Mouse (Mus musculus): ENCODE results near the gene Bicdl1. TPM values are rescaled to one million over a fixed set of nuclear protein-coding genes. Genes with fewer than 3 reads are reported as not detected.

Bicdl1 gene
- total and polyA plus RNA-seq, 3 experiments, result 4.6 to 10.4 (median 6.1) TPM

GRCm38 (mm10) chr5:115671846-115672245 is 59.6 kb downstream of the Bicdl1 start:
- 75% methylated on average over 8 of the region's 8 CpGs for WGBS
- intact Hi-C loops (cut with DNase I), result no loop called here
- Histone ChIP-seq H3K27ac (no peak overlapping the region), H3K79me2 (replicated peaks; ENCODE audit: control insufficient read depth, insufficient read depth, low read length) (no peaks in the 10 kb centered on the region), H3K4me1 (ENCODE audit: control insufficient read depth, insufficient read depth, low read length) (no peaks in the 10 kb centered on the region), H3K4me3 (no peak overlapping the region), H3K36me3 (ENCODE audit: control insufficient read depth, insufficient read depth, low read length) (no peaks in the 10 kb centered on the region), H3K27me3 (ENCODE audit: control insufficient read depth, insufficient read depth, low read length) (no peaks in the 10 kb centered on the region), H3K9ac (ENCODE audit: low read depth, low read length) (no peak overlapping the region)
- no peak for TF ChIP-seq EP300 (IDR thresholded peaks at IDR 0.05; ENCODE audit: insufficient read depth, low read depth, low read length)
- TF ChIP-seq POLR2A (IDR thresholded peaks at IDR 0.05; ENCODE audit: insufficient read depth, low read depth, low read length), result no peak
- no peak for TF ChIP-seq CTCF (IDR thresholded peaks at IDR 0.05)
- DNase-seq, result no peak

GRCm38 (mm10) chr5:115670406-115670805 is 61.0 kb downstream of the Bicdl1 start:
- H3K79me2 ChIP-seq (replicated peaks; ENCODE audit: control insufficient read depth, insufficient read depth, low read length), result no peaks in the 10 kb centered on the region
- 57% methylated on average over 2 of the region's 2 CpGs for WGBS
- TF ChIP-seq CTCF (IDR thresholded peaks at IDR 0.05) (no peak), EP300 (IDR thresholded peaks at IDR 0.05; ENCODE audit: insufficient read depth, low read depth, low read length) (no peak), POLR2A (IDR thresholded peaks at IDR 0.05; ENCODE audit: insufficient read depth, low read depth, low read length) (no peak)
- no peaks in the 10 kb centered on the region for H3K36me3 ChIP-seq (ENCODE audit: control insufficient read depth, insufficient read depth, low read length)
- H3K4me1 ChIP-seq (ENCODE audit: control insufficient read depth, insufficient read depth, low read length), result no peaks in the 10 kb centered on the region
- DNase-seq, result no peak
- H3K27me3 ChIP-seq (ENCODE audit: control insufficient read depth, insufficient read depth, low read length), result no peaks in the 10 kb centered on the region
- H3K27ac ChIP-seq, result no peak overlapping the region
- intact Hi-C loops (cut with DNase I), result no loop called here
- no peak overlapping the region for H3K9ac ChIP-seq (ENCODE audit: low read depth, low read length)
- no peak overlapping the region for H3K4me3 ChIP-seq

GRCm38 (mm10) chr5:115669974-115670373 is 61.4 kb downstream of the Bicdl1 start:
- no peak overlapping the region for H3K4me3 ChIP-seq
- no peaks in the 10 kb centered on the region for H3K27me3 ChIP-seq (ENCODE audit: control insufficient read depth, insufficient read depth, low read length)
- TF ChIP-seq CTCF (IDR thresholded peaks at IDR 0.05), result no peak
- no peak for TF ChIP-seq EP300 (IDR thresholded peaks at IDR 0.05; ENCODE audit: insufficient read depth, low read depth, low read length)
- no peak for TF ChIP-seq POLR2A (IDR thresholded peaks at IDR 0.05; ENCODE audit: insufficient read depth, low read depth, low read length)
- intact Hi-C loops (cut with DNase I), result no loop called here
- no peak for DNase-seq
- no peaks in the 10 kb centered on the region for H3K36me3 ChIP-seq (ENCODE audit: control insufficient read depth, insufficient read depth, low read length)
- WGBS, result 80% methylated on average over 11 of the region's 11 CpGs
- H3K79me2 ChIP-seq (replicated peaks; ENCODE audit: control insufficient read depth, insufficient read depth, low read length), result no peaks in the 10 kb centered on the region
- no peak overlapping the region for H3K9ac ChIP-seq (ENCODE audit: low read depth, low read length)
- no peak overlapping the region for H3K27ac ChIP-seq
- H3K4me1 ChIP-seq (ENCODE audit: control insufficient read depth, insufficient read depth, low read length), result no peaks in the 10 kb centered on the region

GRCm38 (mm10) chr5:115668986-115669385 is 62.4 kb downstream of the Bicdl1 start:
- H3K9ac ChIP-seq (ENCODE audit: low read depth, low read length), result no peak overlapping the region
- intact Hi-C loops (cut with DNase I), result no loop called here
- no peak for DNase-seq
- H3K36me3 ChIP-seq (ENCODE audit: control insufficient read depth, insufficient read depth, low read length), result no peaks in the 10 kb centered on the region
- no peak overlapping the region for H3K4me3 ChIP-seq
- H3K27me3 ChIP-seq (ENCODE audit: control insufficient read depth, insufficient read depth, low read length), result no peaks in the 10 kb centered on the region
- H3K27ac ChIP-seq, result no peak overlapping the region
- H3K4me1 ChIP-seq (ENCODE audit: control insufficient read depth, insufficient read depth, low read length), result no peaks in the 10 kb centered on the region
- 86% methylated on average over 12 of the region's 12 CpGs for WGBS
- H3K79me2 ChIP-seq (replicated peaks; ENCODE audit: control insufficient read depth, insufficient read depth, low read length), result no peaks in the 10 kb centered on the region
- TF ChIP-seq CTCF (IDR thresholded peaks at IDR 0.05), result no peak
- no peak for TF ChIP-seq EP300 (IDR thresholded peaks at IDR 0.05; ENCODE audit: insufficient read depth, low read depth, low read length)
- no peak for TF ChIP-seq POLR2A (IDR thresholded peaks at IDR 0.05; ENCODE audit: insufficient read depth, low read depth, low read length)

GRCm38 (mm10) chr5:115667894-115668293 is 63.5 kb downstream of the Bicdl1 start:
- no peak for TF ChIP-seq CTCF (IDR thresholded peaks at IDR 0.05)
- no peak for TF ChIP-seq POLR2A (IDR thresholded peaks at IDR 0.05; ENCODE audit: insufficient read depth, low read depth, low read length)
- TF ChIP-seq EP300 (IDR thresholded peaks at IDR 0.05; ENCODE audit: insufficient read depth, low read depth, low read length), result no peak
- Histone ChIP-seq H3K79me2 (replicated peaks; ENCODE audit: control insufficient read depth, insufficient read depth, low read length) (no peaks in the 10 kb centered on the region), H3K9ac (ENCODE audit: low read depth, low read length) (no peak overlapping the region), H3K4me3 (no peak overlapping the region), H3K4me1 (ENCODE audit: control insufficient read depth, insufficient read depth, low read length) (no peaks in the 10 kb centered on the region), H3K27me3 (ENCODE audit: control insufficient read depth, insufficient read depth, low read length) (no peaks in the 10 kb centered on the region), H3K36me3 (ENCODE audit: control insufficient read depth, insufficient read depth, low read length) (no peaks in the 10 kb centered on the region), H3K27ac (no peak overlapping the region)
- intact Hi-C loops (cut with DNase I), result no loop called here
- no peak for DNase-seq
- 39% methylated on average over 7 of the region's 7 CpGs for WGBS

GRCm38 (mm10) chr5:115667210-115667609 is 64.2 kb downstream of the Bicdl1 start:
- H3K79me2 ChIP-seq (replicated peaks; ENCODE audit: control insufficient read depth, insufficient read depth, low read length), result no peaks in the 10 kb centered on the region
- TF ChIP-seq EP300 (IDR thresholded peaks at IDR 0.05; ENCODE audit: insufficient read depth, low read depth, low read length) (no peak), POLR2A (IDR thresholded peaks at IDR 0.05; ENCODE audit: insufficient read depth, low read depth, low read length) (no peak), CTCF (IDR thresholded peaks at IDR 0.05) (no peak)
- no peak overlapping the region for H3K27ac ChIP-seq
- intact Hi-C loops (cut with DNase I), result no loop called here
- H3K36me3 ChIP-seq (ENCODE audit: control insufficient read depth, insufficient read depth, low read length), result no peaks in the 10 kb centered on the region
- H3K4me3 ChIP-seq, result no peak overlapping the region
- no peak overlapping the region for H3K9ac ChIP-seq (ENCODE audit: low read depth, low read length)
- no peaks in the 10 kb centered on the region for H3K4me1 ChIP-seq (ENCODE audit: control insufficient read depth, insufficient read depth, low read length)
- DNase-seq, result no peak
- H3K27me3 ChIP-seq (ENCODE audit: control insufficient read depth, insufficient read depth, low read length), result no peaks in the 10 kb centered on the region
- 85% methylated on average over 8 of the region's 8 CpGs for WGBS
